Mouse (Mus musculus) CH12.LX (cell line): ENCODE measurements at regions not wholly inside any gene's neighbourhood (a gene's known extent, or its start where the extent isn't known, plus 50 kb on each side); places are given as distances from the start of the nearest gene placed in this dataset.

ENCODE experiments used
- CHD2 ChIP-seq: IDR thresholded peaks from 2 replicates; pipeline ENCODE4 v1.6.1; 2011; ENCODE audit warnings: low read length, improper control_type of control experiment
- TCF12 ChIP-seq: IDR thresholded peaks from 2 replicates; pipeline ENCODE4 v1.6.1; 2014; ENCODE audit warnings: low read depth, mild to moderate bottlenecking, inconsistent platforms, low read length, improper control_type of control experiment

DNA sequence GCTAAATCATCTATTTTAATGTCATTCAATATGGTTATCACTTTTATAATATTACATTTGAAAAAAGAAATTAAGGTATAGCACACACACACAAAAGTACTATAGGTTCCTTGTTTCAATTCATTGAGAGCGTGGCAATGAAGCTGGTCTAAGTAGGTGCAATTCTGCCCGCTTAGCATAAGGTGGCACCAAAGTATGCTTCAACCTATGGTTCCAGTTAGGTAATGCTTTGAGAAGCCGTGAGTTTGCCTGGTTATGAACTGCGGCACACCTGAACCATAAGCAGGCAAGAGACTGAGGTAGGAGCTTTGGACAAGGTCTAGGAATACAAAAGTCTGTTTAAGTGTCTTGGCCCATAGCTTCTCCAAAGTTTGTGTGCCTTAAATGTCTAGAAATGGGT, 65.1 kb upstream of the Atp11b start:
- TF ChIP-seq TCF12 (no peak), CHD2 (no peak)
